Mouse (Mus musculus): ENCODE measurements around the gene Apol9a. TPM values are rescaled to one million over a fixed set of nuclear protein-coding genes. Genes with fewer than 3 reads are reported as not detected.

Gene Apol9a
- total RNA-seq, 2 experiments from 2014 or later = 0.83 TPM; not detected in 1

DNA sequence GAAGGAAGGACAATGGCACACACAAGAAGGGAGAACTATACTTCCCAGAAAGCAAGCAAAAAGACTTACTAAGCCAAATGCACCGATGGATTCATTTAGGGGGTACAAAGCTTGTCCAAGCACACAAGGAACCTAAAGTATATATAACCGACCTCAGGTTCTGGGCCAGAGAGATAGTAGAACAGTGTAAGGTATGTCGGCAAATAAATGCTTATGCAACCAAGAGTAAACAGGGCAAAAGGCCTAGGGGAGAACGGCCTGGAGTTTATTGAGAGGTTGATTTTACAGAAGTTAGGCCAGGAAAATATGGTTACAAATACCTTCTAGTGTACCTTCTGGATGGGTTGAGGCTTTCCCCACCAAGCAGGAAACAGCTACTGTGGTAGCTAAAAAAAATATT is 33.5 kb downstream of the Apol9a start:
- DNase-seq (ENCODE audit: low spot score in 2 of 2) = no peak

GRCm38 (mm10) chr15:77376920-77377319 is 34.0 kb downstream of the Apol9a start:
- no peak for DNase-seq (ENCODE audit: low spot score in 2 of 2)

DNA sequence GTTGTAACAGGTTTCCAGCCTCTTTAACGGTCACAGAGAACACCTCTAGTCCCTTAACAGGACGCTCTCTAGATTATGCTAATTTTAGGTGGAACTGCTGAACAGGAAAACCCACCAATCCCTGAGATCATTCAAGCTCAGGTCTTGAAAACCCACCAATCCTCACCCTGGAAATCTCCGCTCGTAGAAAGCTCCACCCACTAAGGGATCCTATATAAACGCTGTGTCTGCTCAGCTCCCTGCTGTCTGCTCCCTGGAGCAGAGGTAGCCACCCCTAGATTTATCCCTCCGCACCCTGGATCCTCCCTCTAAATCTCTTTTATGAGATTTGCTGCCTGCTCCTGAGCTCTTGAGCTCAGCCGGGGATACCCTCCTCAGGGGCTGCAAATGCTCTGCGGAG is 40.3 kb downstream of the Apol9a start:
- DNase-seq (ENCODE audit: low spot score in 2 of 2) = no peak

GRCm38 (mm10) chr15:77369981-77370380 is 41.0 kb downstream of the Apol9a start:
- no peak for DNase-seq (ENCODE audit: low spot score in 2 of 2)

- no peak for DNase-seq (ENCODE audit: low spot score in 2 of 2)
Measured at GRCm38 (mm10) chr15:77368818-77369320, 42.1 kb downstream of the Apol9a start.

DNA sequence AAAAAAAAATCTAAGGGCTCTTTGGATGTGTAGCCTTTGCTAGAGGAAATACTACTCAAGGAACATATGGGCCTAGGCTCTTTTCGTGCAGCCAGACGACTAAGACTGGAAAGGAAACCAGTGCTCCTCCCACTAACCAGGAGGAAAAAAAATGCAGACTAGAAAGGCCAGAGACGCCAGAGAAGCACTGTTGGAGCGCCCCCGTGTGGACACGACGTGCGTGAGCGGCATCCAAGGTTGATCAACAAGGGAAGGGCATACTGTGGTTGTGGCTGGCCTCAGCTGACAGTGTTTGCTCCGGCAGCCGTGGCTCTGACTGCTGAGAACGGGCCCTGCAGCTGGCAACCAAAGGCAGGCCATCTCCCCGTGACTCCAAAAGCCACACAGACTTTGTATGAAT is 42.8 kb downstream of the Apol9a start:
- DNase-seq (ENCODE audit: low spot score in 2 of 2) = peak; percentile 97 to 98

DNA sequence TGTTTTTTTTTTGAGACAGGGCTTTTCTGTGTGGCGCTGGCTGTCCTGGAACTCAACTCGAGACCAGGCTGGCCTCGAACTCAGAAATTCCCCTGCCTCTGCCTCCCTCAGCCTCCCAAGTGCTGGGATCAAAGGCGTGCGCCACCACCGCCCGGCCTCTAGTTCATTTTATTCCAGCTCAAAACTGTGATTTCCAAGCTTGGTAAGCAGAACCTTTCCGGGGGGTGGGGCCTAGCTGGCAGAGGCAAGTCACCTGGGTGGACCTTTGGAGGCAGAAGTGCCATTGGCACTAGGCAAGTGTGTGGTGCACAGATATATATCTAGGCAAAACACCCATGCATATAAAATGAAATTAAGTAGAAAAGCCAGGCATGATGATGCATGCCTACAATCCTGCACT is 43.4 kb downstream of the Apol9a start:
- DNase-seq (ENCODE audit: low spot score in 2 of 2) = no peak

GRCm38 (mm10) chr15:77366706-77367484 is 44.0 kb downstream of the Apol9a start:
- peak; percentile 89 to 90 for DNase-seq (ENCODE audit: low spot score in 2 of 2)

DNA sequence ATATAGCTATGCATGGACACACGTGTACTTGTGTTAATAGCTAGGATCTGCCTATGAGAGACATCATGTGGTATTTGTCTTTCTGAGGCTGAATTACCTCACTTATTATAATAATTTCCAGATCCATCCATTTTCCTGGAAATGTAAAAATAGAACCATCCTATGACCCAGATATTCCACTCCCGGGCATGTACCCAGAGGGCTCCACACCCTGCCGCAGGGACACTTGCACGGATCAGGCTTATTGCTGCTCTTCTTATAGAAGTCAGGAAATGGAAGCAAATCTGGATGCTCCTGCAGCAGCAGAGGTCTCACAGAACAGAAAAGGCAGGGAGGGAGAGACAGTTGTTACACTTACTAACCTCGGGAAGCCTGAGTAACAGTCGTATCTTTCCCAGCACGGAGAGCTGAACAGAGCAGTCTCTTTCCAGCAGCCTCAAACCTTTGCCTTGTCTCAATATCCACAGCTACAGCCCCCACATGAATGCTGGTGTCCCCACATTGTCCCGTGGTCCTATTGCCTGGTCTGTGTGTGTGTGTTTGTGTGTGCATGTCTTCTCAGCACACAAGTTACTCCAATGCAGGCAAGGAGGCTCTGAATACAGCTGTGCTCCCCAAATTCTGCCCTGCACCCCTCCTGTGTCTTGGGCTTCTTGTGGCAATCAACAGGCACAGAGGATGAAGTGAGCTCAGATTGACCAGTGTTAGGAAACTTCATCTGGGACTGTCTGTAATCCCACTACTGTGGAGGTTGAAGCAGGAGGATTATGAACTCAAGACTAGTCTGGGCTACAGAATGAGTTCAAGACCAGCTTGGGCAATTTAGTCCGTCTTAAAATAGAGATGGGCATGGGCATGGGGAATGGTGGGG is 45.0 kb downstream of the Apol9a start:
- no peak for DNase-seq (ENCODE audit: low spot score in 2 of 2)

DNA sequence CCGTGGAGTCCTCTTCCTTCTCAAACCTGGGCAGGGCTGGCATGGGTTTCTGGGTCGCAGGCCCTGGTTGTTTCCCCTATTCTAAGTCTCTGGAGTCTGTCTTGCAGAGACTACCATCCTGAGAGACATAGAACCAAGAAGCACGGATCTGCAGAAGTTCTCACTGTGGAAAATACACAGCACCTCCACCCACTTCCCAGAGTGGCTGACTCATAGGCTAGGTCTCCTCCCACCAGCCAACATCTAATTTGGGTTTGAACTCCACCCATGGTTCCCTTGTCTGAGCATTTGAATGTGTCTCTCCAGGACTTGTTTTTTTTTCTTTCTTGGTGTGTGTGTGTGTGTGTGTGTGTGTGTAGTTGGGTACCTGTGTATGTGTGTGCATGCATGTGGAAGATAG is 46.9 kb downstream of the Apol9a start:
- DNase-seq (ENCODE audit: low spot score in 2 of 2) = no peak

DNA sequence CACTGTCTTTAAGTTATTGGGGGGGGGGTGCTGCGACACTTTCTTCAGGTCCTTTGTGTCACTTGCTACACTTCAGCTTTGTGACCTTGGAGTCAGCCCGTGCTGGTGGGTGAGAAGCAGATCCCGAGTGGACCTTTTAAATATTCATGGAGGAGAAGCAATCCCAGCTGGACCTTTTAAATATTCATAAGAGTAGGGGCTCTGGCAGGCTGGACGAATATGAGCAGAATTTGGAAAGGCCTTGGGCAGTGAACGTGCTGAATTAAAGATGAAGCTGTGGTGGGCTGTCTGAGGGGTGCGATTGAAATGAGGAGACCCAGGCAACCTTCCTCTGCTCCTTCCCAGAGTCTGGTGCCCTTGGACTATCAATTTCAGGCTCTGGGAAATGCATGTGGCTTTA is 47.4 kb downstream of the Apol9a start:
- DNase-seq (ENCODE audit: low spot score in 2 of 2) = no peak

DNA sequence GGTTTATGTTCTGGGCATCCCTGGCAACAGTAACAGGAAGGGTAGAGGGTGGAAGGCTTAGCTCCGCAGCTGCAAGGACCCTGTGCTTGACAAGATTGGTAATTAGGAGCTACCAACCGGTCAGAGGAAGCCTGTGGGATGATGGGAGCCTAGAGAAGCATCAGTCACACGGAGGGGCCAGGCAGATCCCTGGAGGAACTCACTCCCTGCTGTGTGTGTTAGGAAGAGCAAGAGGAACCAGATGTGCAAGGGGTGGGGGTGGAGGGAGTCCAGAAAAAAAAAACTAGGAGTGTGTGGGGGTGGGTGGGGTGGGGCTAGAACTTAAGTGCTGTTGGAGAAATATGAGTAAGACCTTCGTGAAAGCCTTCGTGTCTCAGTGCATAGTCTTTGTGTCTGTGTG is 48.0 kb downstream of the Apol9a start:
- no peak for DNase-seq (ENCODE audit: low spot score in 2 of 2)

DNA sequence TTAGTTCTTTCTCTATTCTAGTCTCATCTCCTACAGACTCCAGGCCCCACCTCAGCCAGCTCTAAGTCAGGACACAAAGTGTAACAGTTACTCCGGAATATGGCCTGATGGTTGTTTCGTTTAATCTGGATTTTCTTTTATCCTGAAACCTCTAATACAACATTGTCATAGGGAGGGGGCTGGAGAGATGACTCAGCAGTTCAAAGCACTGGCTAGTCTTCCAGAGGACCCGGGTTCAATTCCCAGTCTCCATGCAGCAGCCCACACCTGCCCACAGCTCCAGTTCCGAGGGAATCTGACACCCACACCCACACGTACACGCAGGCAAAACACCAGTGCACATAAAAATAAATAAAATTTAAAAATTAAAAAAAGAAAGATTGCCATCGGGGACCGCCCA is 51.0 kb downstream of the Apol9a start:
- DNase-seq (ENCODE audit: low spot score in 2 of 2) = no peak

DNA sequence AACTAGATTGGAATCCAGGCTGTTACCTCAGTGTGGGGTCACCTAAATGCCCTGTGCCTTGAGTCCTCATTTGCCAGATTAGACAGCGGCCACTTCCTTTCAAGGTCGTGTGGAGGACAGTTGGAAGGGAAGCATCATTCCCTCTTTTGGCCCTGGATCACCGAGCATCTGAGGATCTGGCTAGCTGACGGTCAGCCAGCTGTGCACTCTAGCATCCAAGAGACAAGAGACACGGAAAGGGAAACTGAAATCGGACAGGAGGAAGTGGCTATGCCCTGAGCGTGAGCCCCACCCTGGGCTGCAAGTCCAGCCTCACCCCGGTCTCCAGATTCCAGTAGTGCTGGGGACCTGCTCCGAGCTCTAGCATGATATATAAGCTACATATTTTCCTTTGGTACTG is 51.4 kb downstream of the Apol9a start:
- DNase-seq (ENCODE audit: low spot score in 2 of 2) = no peak

DNA sequence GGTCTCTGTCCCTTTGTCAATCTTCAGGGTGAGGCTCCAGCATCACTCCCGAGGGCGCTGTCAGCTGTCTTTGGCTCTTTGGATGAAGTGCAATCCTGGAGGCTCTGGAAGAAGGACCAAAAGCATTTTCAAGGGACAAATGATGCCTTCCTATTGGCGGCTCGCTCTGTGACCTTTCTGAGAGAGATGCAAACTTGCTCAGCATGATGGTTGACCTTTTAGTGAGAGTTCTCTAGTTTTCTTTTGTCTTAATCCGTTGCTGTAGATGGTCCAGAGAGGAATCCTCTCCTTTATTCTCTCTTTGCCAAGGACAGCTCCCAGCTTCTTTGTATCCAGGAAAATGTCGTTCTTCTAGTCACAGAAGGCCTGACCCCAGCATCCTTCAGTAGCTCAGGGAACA is 51.9 kb downstream of the Apol9a start:
- no peak for DNase-seq (ENCODE audit: low spot score in 2 of 2)

DNA sequence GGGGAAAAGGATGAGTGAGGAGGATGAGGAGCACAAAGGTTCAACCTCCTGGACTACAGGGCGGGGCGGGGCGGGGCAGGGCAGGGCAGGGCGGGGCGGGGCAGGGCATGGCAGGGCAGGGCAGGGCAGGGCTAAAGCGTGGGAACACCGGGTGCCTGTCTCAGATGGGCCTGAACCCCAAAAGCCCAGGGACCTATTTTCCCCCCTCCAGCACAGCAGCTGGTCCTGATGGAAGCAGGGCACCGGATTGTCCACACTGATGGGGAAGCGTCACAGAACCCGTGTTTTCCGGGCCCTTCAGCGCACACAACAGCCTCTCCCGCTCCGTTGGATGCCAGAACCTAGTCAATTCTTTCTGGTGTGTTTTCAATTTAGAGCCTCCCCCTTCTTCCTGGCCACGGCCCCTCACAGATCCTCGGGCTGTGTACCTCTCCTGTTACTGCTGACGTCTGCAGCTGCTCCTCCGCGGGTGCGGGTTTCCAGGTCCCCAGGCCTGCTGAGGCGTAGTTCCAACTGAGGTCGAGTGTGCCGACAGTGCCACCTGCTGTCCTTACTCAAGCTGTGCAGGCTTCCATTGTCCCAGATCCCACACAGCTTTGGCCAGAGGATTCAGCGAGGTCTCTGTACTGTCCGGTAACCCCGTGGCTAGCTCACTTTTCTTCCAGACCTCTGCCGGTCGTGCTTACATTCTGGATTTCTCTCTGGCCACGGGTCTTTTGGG is 52.5 kb downstream of the Apol9a start:
- DNase-seq (ENCODE audit: low spot score in 2 of 2) = peak; percentile 87 to 91

DNA sequence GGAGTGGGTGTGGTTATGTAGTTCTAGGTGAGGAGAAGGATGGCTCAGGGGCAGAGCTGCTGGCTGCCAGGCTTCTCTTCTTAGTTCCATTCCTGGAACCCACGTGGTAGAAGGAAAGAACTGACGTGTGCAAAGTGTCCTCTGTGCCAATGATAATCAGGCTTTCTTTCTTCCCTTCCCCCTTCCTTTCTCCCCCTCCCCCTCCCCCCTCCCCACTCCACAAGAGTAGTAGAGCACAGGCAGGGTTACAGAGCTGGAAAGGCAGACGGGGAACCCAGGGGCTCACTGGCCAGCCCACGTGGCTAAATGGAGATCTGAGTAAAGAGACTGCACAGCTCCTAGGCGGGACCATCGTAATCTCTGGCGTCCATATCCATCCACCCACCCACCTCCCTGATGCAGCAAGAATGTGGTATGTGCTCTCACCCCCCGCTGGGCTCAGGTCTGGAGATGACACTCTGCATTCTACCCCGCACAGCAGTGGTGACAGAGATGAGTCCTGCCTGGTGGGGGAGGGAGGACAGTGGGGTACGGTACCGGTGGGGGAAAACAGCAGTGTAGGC is 54.6 kb downstream of the Apol9a start:
- no peak for DNase-seq (ENCODE audit: low spot score in 2 of 2)

DNA sequence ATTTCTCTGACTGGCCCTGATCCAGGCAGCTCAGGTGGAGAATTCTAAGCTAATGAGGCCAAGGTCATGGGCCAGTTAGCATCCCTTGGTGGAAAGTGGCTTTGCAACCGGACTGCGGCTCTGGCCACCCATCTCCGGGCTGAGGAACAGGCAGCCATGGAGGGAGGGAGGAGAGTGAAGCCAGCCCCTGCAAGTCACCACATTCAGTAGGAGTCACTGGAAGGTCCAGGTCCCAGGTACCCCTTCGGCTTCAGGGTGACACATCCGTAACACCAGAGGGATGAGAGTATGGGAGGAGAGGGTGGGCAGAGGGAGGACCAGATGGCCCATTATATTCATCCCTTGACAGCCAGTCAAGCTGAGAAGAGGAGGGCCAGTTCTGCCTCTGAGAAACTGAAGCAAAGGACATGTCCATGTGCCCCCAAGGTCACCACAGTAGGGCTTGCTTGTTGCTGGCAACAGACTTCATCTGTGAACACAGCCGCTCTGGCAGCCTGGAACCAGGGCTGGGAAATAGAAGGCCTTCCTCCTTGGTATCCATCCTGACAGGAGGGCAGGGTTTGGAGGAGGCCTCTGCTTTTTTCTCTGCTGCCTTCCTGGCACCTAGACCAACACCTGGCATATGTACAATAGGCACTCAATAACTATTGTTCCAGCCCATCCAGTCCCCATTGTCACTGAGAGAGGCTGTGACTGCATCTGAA is 55.9 kb downstream of the Apol9a start:
- DNase-seq (ENCODE audit: low spot score in 2 of 2) = no peak

- no peak for DNase-seq (ENCODE audit: low spot score in 2 of 2)
Measured at GRCm38 (mm10) chr15:77354496-77354847, 56.5 kb downstream of the Apol9a start.
